ENCODE assay signal across 8 mouse cellular contexts in the genomic region with DNA sequence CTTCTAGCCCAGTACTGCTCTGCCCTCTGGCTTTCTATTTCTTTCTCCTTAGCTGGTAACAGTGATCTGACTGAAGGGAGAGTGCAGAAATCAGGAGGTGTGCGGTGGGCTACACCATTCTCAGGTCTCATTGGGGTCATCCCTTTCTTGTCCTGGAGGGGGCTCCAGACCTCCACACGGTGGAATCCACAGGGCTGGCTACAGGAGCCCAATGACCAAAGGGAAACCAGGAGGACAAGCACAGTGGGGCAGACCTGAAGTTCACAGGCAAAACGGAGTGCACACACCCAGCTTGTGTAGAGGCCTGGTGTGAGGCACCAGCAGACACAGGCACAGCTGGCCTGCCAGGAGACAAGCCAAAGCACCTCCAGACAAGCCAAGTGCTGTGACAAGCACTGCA. TPM values are rescaled to one million over a fixed set of nuclear protein-coding genes. Genes with fewer than 3 reads are reported as not detected.
DNase-seq lines count a peak whose midpoint lies in the region; ATAC-seq and TF ChIP-seq lines count a peak whose summit lies in the region.

No protein-coding gene starts in this region.

- H3K9me3 ChIP-seq in hindbrain, embryonic 15.5 days = no peaks in the 10 kb centered on the region
- H3K9me3 ChIP-seq in neural tube, embryonic 11.5 days (ENCODE audit: control insufficient read depth, low read length) = no peaks in the 10 kb centered on the region

- no peak for TF ChIP-seq POLR2A in thymus, adult 2 months (IDR thresholded peaks at IDR 0.05; ENCODE audit: control insufficient read depth, extremely low read depth, insufficient read depth, low read length, poor library complexity)
- no peak for TF ChIP-seq POLR2A in liver, adult 2 months (IDR thresholded peaks at IDR 0.05; ENCODE audit: extremely low read depth, insufficient read depth, low read length)

- ATAC-seq in hindbrain, embryonic 15.5 days (ENCODE audit: low FRiP score, low read depth) = peak; percentile 76
- peak; percentile 70 for ATAC-seq in neural tube, embryonic 11.5 days (ENCODE audit: insufficient read depth, low FRiP score, low TSS enrichment)

- H3K4me3 ChIP-seq in thymus, adult 2 months (ENCODE audit: control insufficient read depth, insufficient read depth, low read length) = no peak overlapping the region
- H3K4me3 ChIP-seq in hindbrain, embryonic 15.5 days = no peak overlapping the region
- no peak overlapping the region for H3K4me3 ChIP-seq in liver, adult 2 months (ENCODE audit: insufficient read depth, low read depth, low read length)
- H3K4me3 ChIP-seq in neural tube, embryonic 11.5 days (ENCODE audit: low read depth, low read length) = no peak overlapping the region

- 51% methylated on average over 3 of the region's 3 CpGs for WGBS in thymus, adult 2 months
- WGBS in hindbrain, embryonic 15.5 days = 20% methylated on average over 3 of the region's 3 CpGs
- 62% methylated on average over 3 of the region's 3 CpGs for WGBS in liver, adult 2 months
- 17% methylated on average over 3 of the region's 3 CpGs for WGBS in neural tube, embryonic 11.5 days

- peak; percentile 17 for DNase-seq in thymus, adult 2 months
- no peak for DNase-seq in thymus, postnatal 0 days (ENCODE audit: low spot score)
- peak; percentile 77 to 85 for DNase-seq in cerebellum, postnatal 14 days
- peak; percentile 69 for DNase-seq in gastrocnemius, postnatal 14 days
- no peak for DNase-seq in liver, adult 2 months (ENCODE audit: extremely low read depth, low read depth, low spot score)
- peak; percentile 72 for DNase-seq in neural tube, embryonic 11.5 days (ENCODE audit: low spot score)
- no peak for DNase-seq in T-cell, adult 2 months (ENCODE audit: low spot score)

- H3K36me3 ChIP-seq in thymus, adult 2 months (ENCODE audit: control insufficient read depth, insufficient read depth, low read length) = peaks cover 17% of the 10 kb centered on the region
- H3K36me3 ChIP-seq in hindbrain, embryonic 15.5 days = peaks cover 21% of the 10 kb centered on the region
- H3K36me3 ChIP-seq in liver, adult 2 months (ENCODE audit: control insufficient read depth, insufficient read depth, low read length) = peaks cover 38% of the 10 kb centered on the region
- H3K36me3 ChIP-seq in neural tube, embryonic 11.5 days (ENCODE audit: control insufficient read depth, insufficient read depth, low read length) = peaks cover 6% of the 10 kb centered on the region

- H3K27me3 ChIP-seq in thymus, adult 2 months (ENCODE audit: control insufficient read depth, insufficient read depth, low read length) = no peaks in the 10 kb centered on the region
- H3K27me3 ChIP-seq in hindbrain, embryonic 15.5 days = no peaks in the 10 kb centered on the region
- H3K27me3 ChIP-seq in liver, adult 2 months (ENCODE audit: control insufficient read depth, insufficient read depth, low read length) = no peaks in the 10 kb centered on the region
- no peaks in the 10 kb centered on the region for H3K27me3 ChIP-seq in neural tube, embryonic 11.5 days (ENCODE audit: control insufficient read depth, insufficient read depth, low read length)

- H3K4me1 ChIP-seq in thymus, adult 2 months (replicated peaks; ENCODE audit: control insufficient read depth, insufficient read depth, low read length) = no peaks in the 10 kb centered on the region
- no peaks in the 10 kb centered on the region for H3K4me1 ChIP-seq in hindbrain, embryonic 15.5 days (replicated peaks)
- H3K4me1 ChIP-seq in liver, adult 2 months (ENCODE audit: control insufficient read depth, insufficient read depth, low read length) = peaks cover 22% of the 10 kb centered on the region
- H3K4me1 ChIP-seq in neural tube, embryonic 11.5 days (ENCODE audit: control insufficient read depth, insufficient read depth, low read length) = no peaks in the 10 kb centered on the region

- H3K9ac ChIP-seq in hindbrain, embryonic 15.5 days = 0 out of 2 replicates have a peak overlapping the region, but pooled peaks have one; percentile 8
- no peak overlapping the region for H3K9ac ChIP-seq in liver, adult 2 months (ENCODE audit: low read depth, low read length)
- H3K9ac ChIP-seq in neural tube, embryonic 11.5 days (ENCODE audit: low read length) = no peak overlapping the region

- peak; percentile 10; the same call in 1 of the 2 replicates for TF ChIP-seq CTCF in thymus, adult 2 months (IDR thresholded peaks at IDR 0.05; ENCODE audit: borderline replicate concordance, control insufficient read depth, extremely low read depth, insufficient read depth, low read length, poor library complexity)
- TF ChIP-seq CTCF in liver, adult 2 months (IDR thresholded peaks at IDR 0.05; ENCODE audit: low read depth, low read length) = peak; percentile 73

- intact Hi-C loops in gastrocnemius, postnatal 14 days (cut with DNase I; ENCODE audit: low total_unique reads) = loop anchor here (5.0 kb wide), 2 partner anchors 89 to 189 kb away; no protein-coding TSS in a partner anchor

- no peaks in the 10 kb centered on the region for H3K79me2 ChIP-seq in liver, adult 2 months (ENCODE audit: control insufficient read depth, insufficient read depth, low read length)

- H3K4me2 ChIP-seq in hindbrain, embryonic 15.5 days = no peak overlapping the region
- no peak overlapping the region for H3K4me2 ChIP-seq in neural tube, embryonic 11.5 days (ENCODE audit: low read depth)

- no peak overlapping the region for H3K27ac ChIP-seq in thymus, adult 2 months (ENCODE audit: control insufficient read depth, insufficient read depth, low read length)
- H3K27ac ChIP-seq in hindbrain, embryonic 15.5 days (replicated peaks) = no peak overlapping the region
- H3K27ac ChIP-seq in liver, adult 2 months (replicated peaks; ENCODE audit: insufficient read depth, low read depth, low read length) = no peak overlapping the region
- no peak overlapping the region for H3K27ac ChIP-seq in neural tube, embryonic 11.5 days (ENCODE audit: low read depth, low read length)

RNA-seq across cellular contexts. Expression of a gene that starts 9.4 kb away (rescaled TPM):
- polyA plus RNA-seq in thymus, adult 2 months (2012; rRNA removed) = 429 and 436 TPM in 2 replicates
- 171 and 173 TPM in 2 replicates for polyA plus RNA-seq in thymus, postnatal 0 days (2015; fragmentation: Nextera tagmentation; extraction: Ambion mirVana)
- total RNA-seq in gastrocnemius, postnatal 14 days (2021) = 100 to 1,000 TPM; 105 to 116 TPM
- 80.2 and 81.4 TPM in 2 replicates for polyA plus RNA-seq in hindbrain, embryonic 15.5 days (2015; fragmentation: Nextera tagmentation; extraction: Ambion mirVana)
- total RNA-seq in liver, adult 2 months (2014; rRNA removed) = 318 and 380 TPM in 2 replicates
- polyA plus RNA-seq in liver, adult 2 months (2012; rRNA removed) = 251 and 255 TPM in 2 replicates
- polyA plus RNA-seq in neural tube, embryonic 11.5 days (2014; fragmentation: Nextera tagmentation; extraction: Ambion mirVana) = 115 and 120 TPM in 2 replicates

RNA-seq across cellular contexts. Expression of a gene that starts 20.4 kb away (rescaled TPM):
- 0.48 and 0.49 TPM in 2 replicates for polyA plus RNA-seq in thymus, adult 2 months (2012; rRNA removed)
- 0.03 and 0.07 TPM in 2 replicates for polyA plus RNA-seq in thymus, postnatal 0 days (2015; fragmentation: Nextera tagmentation; extraction: Ambion mirVana)
- total RNA-seq in gastrocnemius, postnatal 14 days (2021) = under 1 TPM; 0.18 to 0.20 TPM
- 0.79 and 0.81 TPM in 2 replicates for polyA plus RNA-seq in hindbrain, embryonic 15.5 days (2015; fragmentation: Nextera tagmentation; extraction: Ambion mirVana)
- total RNA-seq in liver, adult 2 months (2014; rRNA removed) = under 0.01 and 0.07 TPM in 2 replicates
- 0.04 and 0.06 TPM in 2 replicates for polyA plus RNA-seq in liver, adult 2 months (2012; rRNA removed)
- 0.12 and 0.15 TPM in 2 replicates for polyA plus RNA-seq in neural tube, embryonic 11.5 days (2014; fragmentation: Nextera tagmentation; extraction: Ambion mirVana)

Comparison
In these comparisons a context has a peak if more than half of its experiments do, and no peak if none do; other contexts are left out.
1. DNase-seq: peak in thymus, adult 2 months (single experiment), cerebellum, postnatal 14 days (2 of 2), gastrocnemius, postnatal 14 days (single experiment) and neural tube, embryonic 11.5 days (single experiment); none in thymus, postnatal 0 days (single experiment), liver, adult 2 months (single experiment) and T-cell, adult 2 months (single experiment).